13 mouse cellular contexts compared by ENCODE assay signal in the genomic region with DNA sequence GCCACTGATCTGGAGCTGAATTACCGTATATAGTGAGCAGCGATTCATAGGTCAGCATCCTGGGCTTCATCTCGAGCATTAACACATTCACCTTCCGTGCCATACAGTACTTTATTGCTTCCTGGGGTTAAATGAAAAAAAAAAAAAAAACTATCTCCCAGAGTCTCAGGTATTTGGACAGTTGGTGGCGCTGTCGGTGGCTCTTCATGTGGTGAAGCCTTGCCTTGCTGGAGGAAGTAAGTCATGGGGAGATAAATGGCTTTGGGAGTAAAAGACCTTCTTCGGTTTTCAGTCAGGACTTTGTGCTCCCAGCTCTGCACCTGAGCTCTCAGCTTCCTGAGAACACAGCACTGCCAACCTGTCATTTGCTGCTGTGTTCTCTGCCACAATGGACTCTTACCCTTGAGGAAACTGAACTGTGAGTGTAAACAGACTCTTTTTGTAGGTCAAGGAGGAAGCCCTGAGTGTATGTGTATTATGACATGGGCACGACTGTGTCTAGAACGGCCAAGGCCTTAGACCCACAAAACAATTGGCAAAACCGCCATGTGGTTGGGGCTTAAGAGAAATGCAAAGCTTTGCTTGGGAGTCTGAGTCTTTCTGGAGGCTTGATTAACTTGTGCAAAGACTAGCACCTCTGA. TPM values are rescaled to one million over a fixed set of nuclear protein-coding genes. Genes with fewer than 3 reads are reported as not detected.
A peak's percentile ranks its signal among the peaks of the same experiment; 100 is the strongest.
DNase-seq lines count a peak whose midpoint lies in the region; ATAC-seq and TF ChIP-seq lines count a peak whose summit lies in the region.
"Had no signal": no experiment of that assay in that cellular context is flagged by ENCODE, and none has a peak within 500 bp of the region (broad histone marks: within the 10 kb centered on the region; RNA-seq: fewer than 3 reads in every experiment).

Gene 9330182O14Rik (plus strand): TSS at position 214 of the 641 bp plus-strand sequence.

- H3K9ac ChIP-seq in lung, postnatal 0 days (replicated peaks; ENCODE audit: low read depth), result no peak within 1 kb of the TSS
- H3K9ac ChIP-seq in stomach, postnatal 0 days (ENCODE audit: low read length), result no peak within 1 kb of the TSS

- peak; percentile 60 for ATAC-seq in lung, postnatal 0 days
- ATAC-seq in stomach, postnatal 0 days (ENCODE audit: low FRiP score, low TSS enrichment), result peak; percentile 93

- H3K36me3 ChIP-seq in lung, postnatal 0 days (ENCODE audit: insufficient read depth, low read length), result no peaks in the 10 kb centered on the region
- H3K36me3 ChIP-seq in stomach, postnatal 0 days (ENCODE audit: control insufficient read depth, insufficient read depth, low read length), result no peaks in the 10 kb centered on the region

- H3K9me3 ChIP-seq in lung, postnatal 0 days (ENCODE audit: low read length), result no peaks in the 10 kb centered on the region
- no peaks in the 10 kb centered on the region for H3K9me3 ChIP-seq in stomach, postnatal 0 days (ENCODE audit: control insufficient read depth, low read length)

- peak; percentile 22; the same call in 1 of the 2 replicates for TF ChIP-seq CTCF in lung, postnatal 0 days (IDR thresholded peaks at IDR 0.05)
- peak; percentile 49 for TF ChIP-seq CTCF in stomach, postnatal 0 days (IDR thresholded peaks at IDR 0.05; ENCODE audit: low read depth)
- no peak for TF ChIP-seq CTCF in cerebellum, adult 2 months (IDR thresholded peaks at IDR 0.05; ENCODE audit: borderline replicate concordance, insufficient read depth, low read depth, low read length)

- no peak within 1 kb of the TSS for H3K4me3 ChIP-seq in lung, postnatal 0 days (ENCODE audit: low read depth, low read length)
- H3K4me3 ChIP-seq in stomach, postnatal 0 days (ENCODE audit: low read depth, low read length), result no peak within 1 kb of the TSS
- no peak within 1 kb of the TSS for H3K4me3 ChIP-seq in cerebellum, adult 2 months (replicated peaks; ENCODE audit: insufficient read depth, low read depth, low read length)
- H3K4me3 ChIP-seq: erythroblast, embryonic 14.5 days had no signal

- TF ChIP-seq EP300 in lung, postnatal 0 days (IDR thresholded peaks at IDR 0.05), result no peak
- TF ChIP-seq EP300 in stomach, postnatal 0 days (optimal IDR thresholded peaks at IDR 0.05), result no peak

- no peaks in the 10 kb centered on the region for H3K27me3 ChIP-seq in lung, postnatal 0 days (replicated peaks; ENCODE audit: insufficient read depth, low read length)
- H3K27me3 ChIP-seq in stomach, postnatal 0 days (ENCODE audit: control insufficient read depth, insufficient read depth, low read length), result no peaks in the 10 kb centered on the region
- no peaks in the 10 kb centered on the region for H3K27me3 ChIP-seq in cerebellum, adult 2 months (ENCODE audit: control insufficient read depth, insufficient read depth, low read length)

- 38% methylated on average over 10 of the region's 10 CpGs for WGBS in lung, postnatal 0 days
- 52% methylated on average over 10 of the region's 10 CpGs for WGBS in stomach, postnatal 0 days
- 66% methylated on average over 10 of the region's 10 CpGs for WGBS in cerebellum, adult 2 months

- TF ChIP-seq POLR2A in cerebellum, adult 2 months (IDR thresholded peaks at IDR 0.05; ENCODE audit: borderline replicate concordance, insufficient read depth, low read length), result no peak

- no peak within 1 kb of the TSS for H3K4me2 ChIP-seq in lung, postnatal 0 days (replicated peaks; ENCODE audit: low read depth, low read length)
- no peak within 1 kb of the TSS for H3K4me2 ChIP-seq in stomach, postnatal 0 days (replicated peaks; ENCODE audit: low read depth)

- H3K4me1 ChIP-seq in lung, postnatal 0 days (ENCODE audit: insufficient read depth, low read depth, low read length), result no peaks in the 10 kb centered on the region
- no peaks in the 10 kb centered on the region for H3K4me1 ChIP-seq in stomach, postnatal 0 days (replicated peaks; ENCODE audit: control insufficient read depth, insufficient read depth)
- no peaks in the 10 kb centered on the region for H3K4me1 ChIP-seq in cerebellum, adult 2 months (ENCODE audit: control insufficient read depth, insufficient read depth, low read length)

- peak; percentile 18 for DNase-seq in embryo, embryonic 11 days
- no peak for DNase-seq in embryo, embryonic 9.5 days (ENCODE audit: extremely low spot score)
- DNase-seq in lung, postnatal 0 days (ENCODE audit: low spot score), result peak; percentile 28
- DNase-seq in lung, postnatal 4 days, result no peak
- peak; percentile 61 for DNase-seq in R1 (ENCODE audit: low read depth, low spot score)
- DNase-seq in stomach, postnatal 0 days (ENCODE audit: low spot score), result peak; percentile 37
- DNase-seq in cerebellum, adult 2 months, result no peak
- DNase-seq in embryo, embryonic 10 days (ENCODE audit: low spot score), result no peak
- DNase-seq: cerebellum, postnatal 36 days had no signal

- no peak within 1 kb of the TSS for H3K27ac ChIP-seq in lung, postnatal 0 days (ENCODE audit: low read length)
- no peak within 1 kb of the TSS for H3K27ac ChIP-seq in stomach, postnatal 0 days (replicated peaks)
- H3K27ac ChIP-seq in cerebellum, adult 2 months (ENCODE audit: insufficient read depth, low read length), result no peak within 1 kb of the TSS

RNA-seq across cellular contexts. Expression of gene 9330182O14Rik, which starts in this region (rescaled TPM):
- not detected in 2 replicates for polyA plus RNA-seq in lung, postnatal 0 days (2015; fragmentation: Nextera tagmentation; extraction: Ambion mirVana)
- polyA plus RNA-seq in stomach, postnatal 0 days (2015; fragmentation: Nextera tagmentation; extraction: Ambion mirVana), result 0.17 and 0.71 TPM in 2 replicates
- polyA plus RNA-seq in cerebellum, adult 2 months (2012; rRNA removed), result not detected in 2 replicates
- polyA plus RNA-seq: erythroblast, embryonic 14.5 days; heart, embryonic 14.5 days; limb, embryonic 14.5 days; spleen, adult 2 months had no signal

Comparison
In these comparisons a context has a peak if more than half of its experiments do, and no peak if none do; other contexts are left out.
1. DNase-seq: peak in embryo, embryonic 11 days (single experiment) and R1 (single experiment); none in embryo, embryonic 9.5 days (single experiment), lung, postnatal 4 days (0 of 2), cerebellum, adult 2 months (0 of 2) and embryo, embryonic 10 days (single experiment).
2. Peak in DNase-seq and ATAC-seq in lung, postnatal 0 days; RNA of the gene not detected or under 1 TPM.
3. Peak in DNase-seq and ATAC-seq in stomach, postnatal 0 days; RNA of the gene not detected or under 1 TPM.